Mouse (Mus musculus): Measurements from ENCODE around the gene Catsper2. TPM values are rescaled to one million over a fixed set of nuclear protein-coding genes. Genes with fewer than 3 reads are reported as not detected.
A peak's percentile ranks its signal among the peaks of the same experiment; 100 is the strongest.

Gene Catsper2
- polyA plus RNA-seq, 1 experiment from 2014 or later = 1.3 TPM

GRCm38 (mm10) chr2:121452990-121453389 lies 39.4 kb upstream of the Catsper2 start, which contains the start of gene Hypk:
Hypk (plus strand) TSS chr2:121453290.
- H3K9me3 ChIP-seq (ENCODE audit: control insufficient read depth, low read length) = no peaks in the 10 kb centered on the region
- ATAC-seq (ENCODE audit: low FRiP score, low TSS enrichment) (no peak), DNase-seq (ENCODE audit: low spot score) (no peak)
- 49% methylated on average over 4 of the region's 4 CpGs for WGBS
- H3K4me2 ChIP-seq (replicated peaks; ENCODE audit: low read depth) = no peak within 1 kb of the TSS
- H3K27ac ChIP-seq (replicated peaks) = no peak within 1 kb of the TSS; the same call in 1 of the 2 replicates
- no peak within 1 kb of the TSS for H3K4me3 ChIP-seq (ENCODE audit: low read depth, low read length)
- no peak within 1 kb of the TSS for H3K9ac ChIP-seq (ENCODE audit: low read length)
- no peaks in the 10 kb centered on the region for H3K4me1 ChIP-seq (replicated peaks; ENCODE audit: control insufficient read depth, insufficient read depth)
- H3K27me3 ChIP-seq (ENCODE audit: control insufficient read depth, insufficient read depth, low read length) = no peaks in the 10 kb centered on the region
- H3K36me3 ChIP-seq (ENCODE audit: control insufficient read depth, insufficient read depth, low read length) = no peaks in the 10 kb centered on the region; the same call in 1 of the 2 replicates
- TF ChIP-seq EP300 (optimal IDR thresholded peaks at IDR 0.05) (no peak), CTCF (IDR thresholded peaks at IDR 0.05; ENCODE audit: low read depth) (no peak)

GRCm38 (mm10) chr2:121452361-121452760 lies 38.8 kb upstream of the Catsper2 start:
- Histone ChIP-seq H3K4me1 (replicated peaks; ENCODE audit: control insufficient read depth, insufficient read depth) (no peaks in the 10 kb centered on the region), H3K27me3 (ENCODE audit: control insufficient read depth, insufficient read depth, low read length) (no peaks in the 10 kb centered on the region), H3K9ac (ENCODE audit: low read length) (no peak overlapping the region), H3K4me3 (ENCODE audit: low read depth, low read length) (no peak overlapping the region), H3K9me3 (ENCODE audit: control insufficient read depth, low read length) (no peaks in the 10 kb centered on the region), H3K27ac (replicated peaks) (no peak overlapping the region; the same call in 1 of the 2 replicates), H3K36me3 (ENCODE audit: control insufficient read depth, insufficient read depth, low read length) (no peaks in the 10 kb centered on the region; the same call in 1 of the 2 replicates), H3K4me2 (replicated peaks; ENCODE audit: low read depth) (no peak overlapping the region)
- TF ChIP-seq CTCF (IDR thresholded peaks at IDR 0.05; ENCODE audit: low read depth) (no peak), EP300 (optimal IDR thresholded peaks at IDR 0.05) (no peak)
- DNase-seq (ENCODE audit: low spot score) (no peak), ATAC-seq (ENCODE audit: low FRiP score, low TSS enrichment) (no peak)
- 69% methylated on average over 4 of the region's 4 CpGs for WGBS

- Histone ChIP-seq H3K27ac (replicated peaks) (peak overlapping the region; percentile 99), H3K9me3 (ENCODE audit: control insufficient read depth, low read length) (no peaks in the 10 kb centered on the region), H3K27me3 (ENCODE audit: control insufficient read depth, insufficient read depth, low read length) (no peaks in the 10 kb centered on the region), H3K9ac (ENCODE audit: low read length) (peak overlapping the region; percentile 99), H3K4me2 (replicated peaks; ENCODE audit: low read depth) (peak overlapping the region; percentile 86), H3K4me1 (replicated peaks; ENCODE audit: control insufficient read depth, insufficient read depth) (no peaks in the 10 kb centered on the region), H3K36me3 (ENCODE audit: control insufficient read depth, insufficient read depth, low read length) (no peaks in the 10 kb centered on the region; the same call in 1 of the 2 replicates), H3K4me3 (ENCODE audit: low read depth, low read length) (peak overlapping the region; percentile 99)
- DNase-seq (ENCODE audit: low spot score) (peak; percentile 34), ATAC-seq (ENCODE audit: low FRiP score, low TSS enrichment) (no peak)
- WGBS = under 1% methylated on average over 7 of the region's 7 CpGs
- no peak for TF ChIP-seq EP300 (optimal IDR thresholded peaks at IDR 0.05)
- TF ChIP-seq CTCF (IDR thresholded peaks at IDR 0.05; ENCODE audit: low read depth) = peak; percentile 22; the same call in 1 of the 2 replicates
Measured at GRCm38 (mm10) chr2:121450093-121450492, 36.5 kb upstream of the Catsper2 start.

GRCm38 (mm10) chr2:121449545-121450011 lies 36.0 kb upstream of the Catsper2 start:
- WGBS = under 1% methylated on average over 38 of the region's 54 CpGs
- Histone ChIP-seq H3K9ac (ENCODE audit: low read length) (peak overlapping the region; percentile 99), H3K36me3 (ENCODE audit: control insufficient read depth, insufficient read depth, low read length) (no peaks in the 10 kb centered on the region; the same call in 1 of the 2 replicates), H3K4me3 (ENCODE audit: low read depth, low read length) (peak overlapping the region; percentile 99), H3K4me2 (replicated peaks; ENCODE audit: low read depth) (peak overlapping the region; percentile 86), H3K27ac (replicated peaks) (peak overlapping the region; percentile 99), H3K27me3 (ENCODE audit: control insufficient read depth, insufficient read depth, low read length) (no peaks in the 10 kb centered on the region), H3K4me1 (replicated peaks; ENCODE audit: control insufficient read depth, insufficient read depth) (no peaks in the 10 kb centered on the region), H3K9me3 (ENCODE audit: control insufficient read depth, low read length) (no peaks in the 10 kb centered on the region)
- ATAC-seq (ENCODE audit: low FRiP score, low TSS enrichment) (peak; percentile 27), DNase-seq (ENCODE audit: low spot score) (peak; percentile 60)
- TF ChIP-seq CTCF (IDR thresholded peaks at IDR 0.05; ENCODE audit: low read depth) (no peak), EP300 (optimal IDR thresholded peaks at IDR 0.05) (no peak)

- Histone ChIP-seq H3K36me3 (ENCODE audit: control insufficient read depth, insufficient read depth, low read length) (no peaks in the 10 kb centered on the region; the same call in 1 of the 2 replicates), H3K9me3 (ENCODE audit: control insufficient read depth, low read length) (no peaks in the 10 kb centered on the region), H3K27ac (replicated peaks) (peak within 1 kb of the TSS; percentile 99), H3K4me3 (ENCODE audit: low read depth, low read length) (peak within 1 kb of the TSS; percentile 99), H3K27me3 (ENCODE audit: control insufficient read depth, insufficient read depth, low read length) (no peaks in the 10 kb centered on the region), H3K9ac (ENCODE audit: low read length) (peak within 1 kb of the TSS; percentile 99), H3K4me2 (replicated peaks; ENCODE audit: low read depth) (peak within 1 kb of the TSS; percentile 86), H3K4me1 (replicated peaks; ENCODE audit: control insufficient read depth, insufficient read depth) (no peaks in the 10 kb centered on the region)
- TF ChIP-seq CTCF (IDR thresholded peaks at IDR 0.05; ENCODE audit: low read depth) (no peak), EP300 (optimal IDR thresholded peaks at IDR 0.05) (no peak)
- peak; percentile 98 for ATAC-seq (ENCODE audit: low FRiP score, low TSS enrichment)
- peak; percentile 100 for DNase-seq (ENCODE audit: low spot score)
- WGBS = under 1% methylated on average over 72 of the region's 74 CpGs
Measured at GRCm38 (mm10) chr2:121448739-121449535, 35.3 kb upstream of the Catsper2 start, which contains the start of gene Serf2. Serf2 (plus strand) TSS chr2:121449195.
